Mouse (Mus musculus) Patski (cell line): ENCODE measurements around the gene Katnbl1. TPM values are rescaled to one million over a fixed set of nuclear protein-coding genes. Genes with fewer than 3 reads are reported as not detected.

Source experiments
- ATAC-seq: fragments of 100-300 bp; one replicate; pipeline ENCODE4 v1.8.0; 2021
- CTCF ChIA-PET: fragments of 350-600 bp; sonication (Branson Sonifier 250); formaldehyde crosslinking; loops from one replicate; lab custom pipeline; 2022; ENCODE audit warnings: inconsistent platforms; lab: Charles Lee
- POLR2A ChIA-PET: fragments of 350-600 bp; sonication (Branson Sonifier 250); formaldehyde crosslinking; loops from one replicate; lab custom pipeline; 2022; ENCODE audit warnings: antibody characterized with exemption, inconsistent platforms; lab: Charles Lee
- DNase-seq: peaks from one replicate; pipeline ENCODE4 v3.0.0-alpha.2; 2011; ENCODE audit warnings: low read depth, low spot score
- H3K27me3 ChIP-seq: fragments of 371-371 bp; one replicate; pipeline ENCODE4 v1.5.1; 2021
- CTCF ChIP-seq: fragments of 100-300 bp; IDR thresholded peaks from one replicate; pipeline ENCODE4 v1.5.1; 2021
- in situ Hi-C: fragments of 300-500 bp; cut with MboI; formaldehyde crosslinking; loops from 3 replicates; pipeline ENCODE4 v1.11.1; 2018; ENCODE audit warnings: low pct_unique_long_range_greater_than_20kb, mixed read lengths
- polyA plus RNA-seq: library from polyadenylated mRNA; unstranded; gene quantifications from one replicate; pipeline ENCODE4 v1.2.3, GENCODE M21; 2021

Katnbl1 gene
- polyA plus RNA-seq, 1 experiment from 2014 or later = 17.4 TPM

DNA sequence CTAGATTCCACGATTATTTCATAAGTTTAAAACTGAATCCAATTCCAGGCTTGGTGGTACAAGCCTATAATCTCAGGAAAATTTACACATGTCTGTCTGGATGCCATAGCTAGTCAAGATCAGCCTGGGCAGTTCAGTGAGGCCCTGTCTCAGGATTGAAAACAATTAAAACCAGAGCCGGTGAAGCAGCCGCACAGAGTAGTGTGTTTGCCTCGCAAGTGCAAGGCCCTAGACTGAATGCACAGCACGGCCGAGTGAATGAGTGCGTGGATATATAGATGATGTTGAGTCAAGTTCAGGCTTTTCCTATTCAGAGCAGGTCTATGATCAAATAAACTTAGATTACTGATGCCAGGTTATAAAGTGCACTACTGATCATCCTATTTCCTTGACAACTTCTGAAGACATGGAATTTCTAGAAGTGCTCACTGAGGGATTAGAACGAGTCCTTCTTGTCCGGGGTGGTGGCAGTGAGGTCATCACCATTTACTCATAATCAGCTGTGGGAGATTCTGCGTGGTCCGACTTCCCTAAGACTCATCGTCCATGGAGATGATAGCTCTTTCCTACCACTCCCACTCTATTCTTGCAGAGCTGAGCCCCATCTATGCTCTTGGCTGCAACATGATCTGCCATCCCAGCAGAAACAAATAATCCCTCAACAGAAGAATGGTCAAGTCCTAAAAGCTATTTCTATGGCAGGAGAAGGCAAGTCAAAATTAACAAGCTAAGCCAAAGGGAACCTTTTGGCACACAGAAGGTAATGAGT lies 18.8 kb upstream of the Katnbl1 start:
- ATAC-seq (no peak), DNase-seq (no peak)
- ChIA-PET CTCF (interaction anchor here (1.0 to 1.4 kb wide), 2 partner anchors 11 to 121 kb away, joined by 4 read pairs; partner anchors contain the start of gene Lpcat4), POLR2A (no interaction called here)
- no peak for TF ChIP-seq CTCF
- H3K27me3 ChIP-seq = no peaks in the 10 kb centered on the region
- in situ Hi-C loops = loop anchor here (10.0 kb wide), 1 partner anchor 95 kb away; the partner anchor contains the start of genes Gm21985, Nop10 and Slc12a6

DNA sequence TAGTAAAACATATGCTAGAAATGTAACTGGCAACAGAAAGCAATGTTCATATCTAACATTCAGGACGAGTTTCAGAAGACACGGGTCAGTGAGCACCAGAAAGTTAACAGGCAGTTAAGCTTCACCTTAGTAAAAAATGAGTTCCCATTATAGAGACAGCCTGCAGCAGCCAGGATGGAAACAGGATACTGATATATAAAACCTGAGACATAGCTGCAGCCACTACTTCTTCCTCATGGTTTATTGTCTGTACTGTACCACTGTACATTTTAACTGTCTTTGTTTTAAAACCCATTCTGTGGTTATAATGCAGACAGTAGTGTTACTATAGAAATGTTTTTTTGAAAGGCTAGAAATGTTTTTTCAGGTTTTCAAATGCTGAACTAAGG lies 18.2 kb upstream of the Katnbl1 start:
- no peaks in the 10 kb centered on the region for H3K27me3 ChIP-seq
- ATAC-seq (no peak), DNase-seq (no peak)
- ChIA-PET CTCF (interaction anchor here (1.0 to 1.4 kb wide), 2 partner anchors 11 to 121 kb away, joined by 4 read pairs; partner anchors contain the start of gene Lpcat4), POLR2A (no interaction called here)
- in situ Hi-C loops = loop anchor here (10.0 kb wide), 1 partner anchor 96 kb away; the partner anchor contains the start of genes Gm21985, Nop10 and Slc12a6
- TF ChIP-seq CTCF = no peak

DNA sequence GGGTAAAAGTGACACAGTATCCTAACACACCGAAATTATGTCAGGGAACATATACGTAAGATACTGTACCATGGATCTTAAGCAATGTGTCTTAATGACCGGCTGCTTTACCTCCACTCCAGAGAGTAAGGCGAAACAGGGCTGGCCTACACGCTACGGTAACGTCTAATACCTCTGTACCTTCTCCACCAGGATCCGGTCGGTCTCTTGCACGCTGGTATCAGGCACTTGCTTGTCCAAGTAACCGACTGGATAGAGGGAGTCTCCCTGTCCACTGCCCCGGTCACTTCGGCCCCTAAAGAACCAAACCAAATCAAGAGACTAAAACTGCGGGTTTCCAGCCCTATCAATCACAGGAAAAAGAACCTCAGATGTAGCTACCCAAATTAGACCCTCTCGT lies 11.8 kb upstream of the Katnbl1 start:
- ChIA-PET CTCF (interaction anchor here (1.5 kb wide), 1 partner anchor 12 kb away, joined by 6 read pairs; the partner anchor contains the start of gene Katnbl1), POLR2A (interaction anchor here (0.6 to 1.3 kb wide), 5 partner anchors 17 to 114 kb away, joined by 3 read pairs; partner anchors contain the start of gene Gm21985)
- TF ChIP-seq CTCF = no peak
- ATAC-seq = peak; percentile 33
- DNase-seq = no peak
- no peaks in the 10 kb centered on the region for H3K27me3 ChIP-seq
- in situ Hi-C loops = loop anchor here (10.0 kb wide), 1 partner anchor 102 kb away; the partner anchor contains the start of genes Gm21985, Nop10 and Slc12a6

DNA sequence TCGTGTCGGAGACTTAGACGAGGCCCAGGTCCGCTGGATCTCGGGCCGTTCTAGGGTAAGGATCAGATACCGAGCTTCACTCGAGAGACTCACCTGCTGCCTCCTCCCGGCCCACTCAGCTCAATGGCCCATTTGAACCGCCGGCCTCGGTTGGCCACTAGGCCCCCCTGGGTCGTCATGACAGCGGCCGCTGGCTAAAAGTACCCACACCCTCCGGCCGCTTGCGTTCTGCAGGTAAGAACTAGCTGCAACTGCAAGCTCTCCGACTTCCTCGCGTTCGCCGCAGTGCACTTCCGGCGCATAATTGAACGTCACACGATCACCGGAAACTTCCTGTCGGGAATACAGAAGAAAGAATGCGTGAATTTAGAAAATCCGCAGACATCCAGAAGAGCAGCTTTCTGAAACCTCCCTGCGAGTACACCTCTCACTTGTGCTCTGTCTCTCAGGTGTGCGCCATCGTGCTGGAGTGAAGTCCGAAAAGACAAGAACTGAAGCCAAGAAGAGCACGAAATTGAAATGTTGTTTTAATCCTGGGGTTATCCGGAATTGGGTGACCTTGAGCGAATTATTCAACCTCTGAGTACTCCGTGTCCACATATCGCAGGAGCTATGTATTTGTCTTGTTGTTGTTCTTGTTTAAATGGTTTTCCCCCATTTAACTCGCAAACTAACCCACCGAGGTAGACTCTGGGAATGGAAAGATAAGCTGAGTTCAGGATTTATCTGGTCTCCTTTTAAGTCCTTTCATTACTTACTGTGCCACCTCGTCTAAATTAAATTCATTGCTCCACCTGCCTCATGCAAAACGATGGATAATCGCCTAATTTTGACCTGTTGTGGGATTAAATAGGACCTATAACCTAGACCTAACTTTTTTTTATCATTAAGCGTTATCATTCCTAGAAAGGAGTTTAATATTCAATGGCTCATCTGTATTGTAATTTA lies 11.0 kb upstream of the Katnbl1 start, which contains the start of gene Emc4:
Emc4 (minus strand) TSS at position 302 of the 948 bp plus-strand sequence.
- no peaks in the 10 kb centered on the region for H3K27me3 ChIP-seq
- ChIA-PET POLR2A (interaction anchor here (0.6 to 1.3 kb wide), 5 partner anchors 18 to 115 kb away, joined by 3 read pairs; partner anchors contain the start of gene Gm21985), CTCF (interaction anchor here (1.5 kb wide), 1 partner anchor 11 kb away, joined by 6 read pairs; the partner anchor contains the start of gene Katnbl1)
- ATAC-seq (peak; percentile 80), DNase-seq (no peak)
- in situ Hi-C loops = loop anchor here (10.0 kb wide), 1 partner anchor 103 kb away; the partner anchor contains the start of genes Gm21985, Nop10 and Slc12a6
- TF ChIP-seq CTCF = no peak

DNA sequence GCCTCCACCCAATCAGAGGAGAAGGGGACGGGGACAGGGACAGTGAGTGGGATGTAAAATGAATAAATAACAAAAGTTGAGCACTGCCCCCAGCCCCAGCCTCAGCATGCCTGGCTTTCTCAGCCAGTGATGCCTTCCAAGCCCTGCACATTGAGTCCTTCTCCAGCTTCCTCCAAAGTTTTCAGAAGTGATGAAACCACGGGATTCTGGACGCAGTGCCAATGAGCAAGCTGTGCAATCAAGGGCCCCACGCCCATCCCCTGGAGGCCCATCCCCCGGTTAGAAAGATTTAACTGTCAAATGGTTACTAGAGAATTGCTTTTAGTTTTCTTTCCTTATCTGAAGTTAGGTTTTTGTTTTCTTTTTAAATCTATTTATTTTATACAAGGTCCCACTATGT lies 9.1 kb upstream of the Katnbl1 start:
- TF ChIP-seq CTCF = no peak
- ChIA-PET POLR2A (no interaction called here), CTCF (interaction anchor here (1.1 to 1.3 kb wide), 2 partner anchors 9 to 79 kb away, joined by 3 to 5 read pairs; partner anchors contain the start of gene Katnbl1)
- no peaks in the 10 kb centered on the region for H3K27me3 ChIP-seq
- no peak for ATAC-seq
- DNase-seq = no peak
- in situ Hi-C loops = loop anchor here (5.0 to 10.0 kb wide), 2 partner anchors 82 to 105 kb away; partner anchors contain the start of genes Emc7, Gm21985, Nop10 and Slc12a6

DNA sequence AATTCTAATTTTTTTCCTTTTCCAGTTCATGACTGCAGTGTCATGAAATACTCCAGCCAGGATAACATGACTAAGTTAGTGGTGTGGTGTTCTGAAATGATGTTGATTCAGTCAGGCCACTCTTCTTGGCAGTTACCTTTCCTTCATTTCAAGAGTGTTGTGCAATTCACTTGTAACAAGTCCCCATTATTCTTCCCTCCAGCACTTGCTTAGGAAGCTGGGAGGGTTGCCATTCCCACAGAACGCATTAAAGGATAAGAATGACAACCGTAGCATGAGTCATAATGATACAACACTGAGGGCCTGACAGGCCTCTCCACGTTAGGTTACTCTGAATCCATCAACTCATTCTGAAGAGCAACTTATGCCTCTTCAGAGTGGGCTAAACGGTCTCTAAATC lies 5.9 kb upstream of the Katnbl1 start:
- POLR2A ChIA-PET = no interaction called here
- DNase-seq (peak; percentile 71), ATAC-seq (peak; percentile 93)
- TF ChIP-seq CTCF = no peak
- in situ Hi-C loops = loop anchor here (5.0 kb wide), 1 partner anchor 79 kb away; the partner anchor contains the start of gene Emc7
- CTCF ChIA-PET = interaction anchor here (0.6 kb wide), 1 partner anchor 14 kb away, joined by 3 read pairs; no protein-coding TSS in a partner anchor
- H3K27me3 ChIP-seq = no peaks in the 10 kb centered on the region

DNA sequence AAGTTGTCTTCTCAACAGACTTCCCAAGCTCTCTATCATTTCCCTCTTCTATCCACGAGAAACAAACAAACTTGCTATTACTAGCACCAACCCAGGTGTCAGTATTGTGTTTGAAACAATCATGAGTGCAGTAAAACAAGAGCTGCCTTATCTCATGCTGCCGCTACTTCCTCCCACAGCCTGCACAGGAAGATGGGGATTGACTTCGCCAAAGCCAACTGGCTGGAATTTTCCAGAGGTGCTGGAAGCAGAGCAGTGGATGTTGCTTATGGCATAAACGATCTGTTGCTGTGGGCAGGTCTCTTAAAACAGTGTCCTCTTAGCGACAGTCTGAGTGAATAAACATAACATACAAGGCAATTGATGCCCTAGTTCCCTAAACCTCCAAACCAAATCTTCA lies 4.4 kb upstream of the Katnbl1 start:
- no peak for ATAC-seq
- ChIA-PET CTCF (interaction anchor here (1.6 kb wide), 1 partner anchor 69 kb away, joined by 7 read pairs; no protein-coding TSS in a partner anchor), POLR2A (interaction anchor here (0.6 kb wide), 1 partner anchor 13 kb away, joined by 4 read pairs; no protein-coding TSS in a partner anchor)
- DNase-seq = no peak
- H3K27me3 ChIP-seq = no peaks in the 10 kb centered on the region
- in situ Hi-C loops = loop anchor here (5.0 kb wide), 2 partner anchors 78 to 108 kb away; partner anchors contain the start of genes Chrm5 and Emc7
- TF ChIP-seq CTCF = no peak

DNA sequence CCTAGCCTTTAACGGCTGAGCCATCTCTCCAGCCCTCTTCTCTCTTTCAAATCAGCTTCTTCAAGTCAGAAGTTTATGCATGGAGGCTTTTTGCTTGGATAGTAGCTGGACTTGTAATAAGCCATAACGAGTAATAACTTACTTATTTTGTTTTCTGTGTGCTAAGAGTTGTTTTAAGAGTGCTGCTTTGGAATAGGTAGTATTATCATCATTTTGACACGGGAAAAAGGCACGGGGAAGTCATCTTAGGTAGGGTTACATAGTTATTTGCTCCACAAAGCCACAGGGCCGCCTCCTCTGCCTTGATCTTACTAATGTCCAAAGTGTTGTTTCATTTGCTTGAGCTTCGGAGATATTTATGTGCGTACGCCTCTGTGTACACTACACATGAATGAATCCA lies 1.1 kb downstream of the Katnbl1 start:
- DNase-seq = no peak
- POLR2A ChIA-PET = interaction anchor here (1.1 to 1.5 kb wide), 3 partner anchors 70 to 115 kb away, joined by 3 read pairs; partner anchors contain the start of gene Slc12a6

DNA sequence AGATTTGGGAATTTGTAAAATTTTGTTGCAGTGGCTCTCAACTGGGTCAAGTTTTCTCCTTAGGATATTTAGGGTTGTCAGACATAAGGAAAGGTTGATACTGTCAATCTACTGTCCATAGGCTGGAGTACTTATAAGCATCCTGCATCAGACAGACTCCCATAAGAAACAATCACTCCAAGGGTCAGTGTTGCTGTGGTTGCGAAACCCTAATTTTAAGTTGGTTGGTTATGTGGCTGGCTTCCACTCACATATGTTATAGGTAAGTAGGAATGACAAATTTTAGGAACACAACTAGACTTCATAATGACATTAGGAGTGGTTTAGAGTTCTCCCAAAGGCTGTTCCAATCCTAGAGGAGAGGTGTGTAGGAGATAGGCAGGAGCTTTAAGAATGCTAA lies 2.2 kb downstream of the Katnbl1 start:
- H3K27me3 ChIP-seq = no peaks in the 10 kb centered on the region
- in situ Hi-C loops = no loop called here
- DNase-seq (no peak), ATAC-seq (no peak)
- POLR2A ChIA-PET = no interaction called here
- CTCF ChIA-PET = interaction anchor here (2.4 to 4.1 kb wide), 2 partner anchors 9 to 67 kb away, joined by 11 to 49 read pairs; no protein-coding TSS in a partner anchor
- TF ChIP-seq CTCF = no peak

More for the DNA sequence above, 1.1 kb downstream of the Katnbl1 start:
- no peaks in the 10 kb centered on the region for H3K27me3 ChIP-seq
- CTCF ChIA-PET = interaction anchor here (1.3 to 4.1 kb wide), 9 partner anchors 8 to 75 kb away, joined by 3 to 49 read pairs (median 7); partner anchors contain the start of gene Emc7
- TF ChIP-seq CTCF = no peak
- ATAC-seq = no peak
- in situ Hi-C loops = no loop called here
